Mouse (Mus musculus) heart, postnatal 25 days (tissue): ENCODE results near the gene Rprml. TPM values are rescaled to one million over a fixed set of nuclear protein-coding genes. Genes with fewer than 3 reads are reported as not detected.
"Not testable (repeated sequence)": the region's sequence is repeated elsewhere in the genome, so short reads cannot be mapped to it uniquely, and the experiment has no call there.

Experiments
- DNase-seq: peaks from one replicate; pipeline ENCODE4 v3.0.0; 2022; ENCODE audit warnings: low spot score
- intact Hi-C: fragments of 180-260 bp; cut with DNase I; formaldehyde crosslinking; loops from one replicate; pipeline ENCODE4 v1.15.1; 2025
- total RNA-seq, 2 experiments: library from RNA; stranded (reverse); gene quantifications; 2 replicates each; pipeline ENCODE4 v1.2.3; 2021

The Rprml gene
- total RNA-seq, 2 experiments from 2014 or later: not detected

DNA sequence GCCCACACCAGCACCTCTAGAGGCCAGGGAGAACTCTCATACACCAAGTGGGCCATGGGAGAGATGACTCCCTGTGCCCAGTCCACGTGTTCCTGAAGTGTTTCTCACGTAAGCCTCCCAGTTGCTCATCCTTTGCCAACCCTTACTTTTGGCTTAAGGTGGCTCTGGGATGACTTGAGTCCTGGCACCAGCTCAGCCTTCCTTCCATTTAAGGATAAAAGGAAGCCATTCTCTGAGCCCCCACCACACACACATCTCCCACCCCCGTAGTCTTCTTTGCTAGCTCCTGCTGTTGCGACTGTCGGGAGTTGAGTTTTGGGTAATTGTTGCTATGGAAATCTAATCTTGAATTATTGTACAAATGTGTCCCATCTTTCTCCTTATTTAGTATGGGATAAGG lies 13.2 kb downstream of the Rprml start:
- DNase-seq: no peak
- intact Hi-C loops: no loop called here

DNA sequence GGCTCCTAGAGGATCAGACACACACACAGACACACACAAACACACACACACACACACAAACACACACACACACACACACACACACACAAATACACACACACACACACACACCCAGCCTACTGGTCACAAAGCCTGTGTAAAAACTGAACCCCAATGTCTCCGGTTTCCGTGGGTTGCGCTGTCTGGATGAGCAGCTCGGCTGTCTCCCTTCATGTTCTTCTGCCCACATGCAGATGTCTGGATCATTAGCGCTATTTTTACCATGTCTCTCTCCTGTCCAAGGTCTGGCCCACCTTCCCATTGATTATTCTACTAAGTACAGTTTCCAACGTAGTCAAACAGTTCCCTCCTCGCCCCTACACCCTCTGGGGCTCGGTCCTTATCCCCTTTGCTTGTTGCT lies 13.7 kb downstream of the Rprml start:
- intact Hi-C loops: no loop called here
- no peak for DNase-seq

DNA sequence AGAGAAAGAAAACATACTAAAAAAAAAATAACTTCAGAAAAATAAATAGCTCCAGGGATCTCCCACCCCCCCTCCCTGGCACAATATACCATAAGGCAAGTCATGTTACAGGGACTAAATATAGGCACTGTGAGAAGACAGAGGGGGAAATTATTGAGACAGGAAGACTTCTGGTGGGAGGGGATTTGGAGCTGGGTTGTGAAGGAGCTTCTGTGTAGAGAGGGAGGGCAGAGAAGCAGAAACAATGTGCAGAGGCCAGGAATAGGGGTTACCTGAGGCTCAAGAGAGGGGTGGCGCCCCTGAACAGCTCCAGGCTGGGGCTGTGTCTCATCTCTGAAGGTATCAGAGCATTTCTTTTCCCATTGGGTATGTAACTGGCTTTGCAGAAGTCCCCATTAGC lies 16.3 kb downstream of the Rprml start:
- no peak for DNase-seq
- intact Hi-C loops: no loop called here

DNA sequence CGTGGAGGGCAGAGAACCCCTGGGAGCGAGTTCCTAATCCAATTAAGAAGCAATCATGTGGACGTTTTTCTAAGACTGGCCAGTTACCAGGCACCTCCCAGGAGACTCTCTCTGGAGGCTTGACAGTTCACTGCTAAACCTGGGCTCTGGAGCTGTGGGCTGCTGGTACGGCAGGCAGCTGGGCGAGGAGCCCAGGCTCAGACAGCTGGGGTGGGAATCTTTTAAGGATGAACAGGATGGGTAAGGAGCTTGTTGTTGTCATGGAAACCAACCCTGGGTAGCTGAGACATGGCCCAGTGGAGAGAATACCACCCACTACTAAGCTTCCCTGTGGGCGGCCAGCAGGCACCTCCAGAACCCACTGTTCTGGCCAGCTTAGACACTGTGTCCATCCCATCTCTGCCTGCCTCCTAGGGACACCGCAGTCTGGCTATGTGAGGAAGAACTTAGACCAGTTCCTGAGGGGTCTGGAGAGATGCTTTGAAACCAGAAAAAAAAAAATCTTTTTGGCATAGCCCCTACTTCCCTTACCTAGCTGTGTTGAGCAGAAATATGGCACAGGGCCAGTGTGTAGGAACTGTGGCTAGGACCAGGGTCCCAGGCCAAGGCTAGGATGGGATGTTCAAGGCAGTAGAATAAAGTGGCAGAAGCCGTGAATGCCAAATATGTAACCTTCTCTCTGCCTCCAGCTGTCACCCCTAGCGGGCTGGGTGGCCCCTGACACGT lies 17.0 kb downstream of the Rprml start:
- no peak for DNase-seq

DNA sequence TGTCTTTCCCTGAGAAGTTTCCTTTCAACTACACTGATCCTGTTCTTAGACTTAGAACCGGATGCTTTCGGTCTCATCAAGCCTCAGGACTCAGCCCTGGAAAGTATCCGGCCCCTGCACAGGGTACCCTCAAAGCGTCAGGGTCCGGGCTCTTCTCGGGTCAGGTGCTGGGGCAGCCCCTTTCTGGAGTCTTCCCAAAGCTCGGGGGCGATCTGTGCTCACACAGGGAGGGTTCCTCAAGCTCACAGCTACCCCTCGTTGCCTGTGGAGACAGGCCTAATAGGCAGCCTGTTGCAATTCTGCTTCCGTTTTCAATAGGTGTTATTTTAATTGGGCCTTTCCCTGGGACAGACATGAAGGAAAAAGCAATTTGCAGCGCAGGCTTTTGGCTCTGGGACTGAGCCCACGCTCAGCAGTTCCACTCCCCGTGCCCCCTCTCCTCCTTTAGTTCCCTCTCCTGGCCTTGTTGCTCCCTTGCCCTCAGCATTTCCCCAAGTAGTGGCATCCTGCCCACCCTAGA lies 17.6 kb downstream of the Rprml start:
- intact Hi-C loops: no loop called here
- no peak for DNase-seq

More for the DNA sequence above, 17.0 kb downstream of the Rprml start:
- intact Hi-C loops: no loop called here

DNA sequence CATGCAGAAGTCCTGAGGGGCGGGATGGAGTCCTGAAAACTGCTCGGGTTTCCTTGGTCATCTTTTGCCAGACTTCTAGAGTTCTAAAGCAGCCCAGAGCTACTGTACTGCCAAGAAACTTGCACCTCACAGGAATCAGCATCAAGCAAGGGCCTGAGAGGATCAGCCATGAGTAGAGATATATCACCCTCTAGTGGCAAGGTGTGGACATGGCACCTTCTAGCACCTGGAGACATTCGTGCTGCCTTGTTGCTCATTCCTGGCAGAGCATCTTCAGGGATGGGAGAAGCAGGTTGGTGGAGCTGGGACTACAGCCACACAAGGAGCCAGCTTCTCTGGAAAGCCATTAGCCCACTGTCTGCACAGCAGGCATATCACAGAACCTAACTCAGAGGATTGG lies 26.2 kb downstream of the Rprml start:
- no peak for DNase-seq

DNA sequence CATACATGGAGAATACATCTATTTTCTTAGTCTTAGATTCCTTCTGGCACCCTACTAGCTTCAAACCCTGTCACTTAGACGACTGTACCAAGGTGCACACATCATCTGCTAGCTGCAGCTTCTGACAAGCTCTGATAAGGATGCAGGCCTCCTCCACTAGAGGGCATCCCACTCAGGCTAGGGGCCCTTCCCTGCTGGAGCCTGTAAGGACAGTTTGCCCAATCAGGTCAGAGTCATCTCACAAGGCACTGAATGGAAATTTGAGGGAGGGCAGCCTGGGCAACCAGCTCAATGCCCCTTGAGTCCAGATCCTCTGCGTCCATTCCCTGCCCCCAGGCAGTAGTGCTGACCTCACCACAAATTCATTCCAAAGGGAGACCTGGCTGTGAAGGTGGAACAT lies 27.7 kb downstream of the Rprml start:
- intact Hi-C loops: loop anchor here (2.0 to 10.0 kb wide), 3 partner anchors 45 to 322 kb away; no protein-coding TSS in a partner anchor
- DNase-seq: not testable (repeated sequence)

More for the DNA sequence above, 26.2 kb downstream of the Rprml start:
- intact Hi-C loops: loop anchor here (1.0 to 10.0 kb wide), 3 partner anchors 36 to 321 kb away; no protein-coding TSS in a partner anchor

DNA sequence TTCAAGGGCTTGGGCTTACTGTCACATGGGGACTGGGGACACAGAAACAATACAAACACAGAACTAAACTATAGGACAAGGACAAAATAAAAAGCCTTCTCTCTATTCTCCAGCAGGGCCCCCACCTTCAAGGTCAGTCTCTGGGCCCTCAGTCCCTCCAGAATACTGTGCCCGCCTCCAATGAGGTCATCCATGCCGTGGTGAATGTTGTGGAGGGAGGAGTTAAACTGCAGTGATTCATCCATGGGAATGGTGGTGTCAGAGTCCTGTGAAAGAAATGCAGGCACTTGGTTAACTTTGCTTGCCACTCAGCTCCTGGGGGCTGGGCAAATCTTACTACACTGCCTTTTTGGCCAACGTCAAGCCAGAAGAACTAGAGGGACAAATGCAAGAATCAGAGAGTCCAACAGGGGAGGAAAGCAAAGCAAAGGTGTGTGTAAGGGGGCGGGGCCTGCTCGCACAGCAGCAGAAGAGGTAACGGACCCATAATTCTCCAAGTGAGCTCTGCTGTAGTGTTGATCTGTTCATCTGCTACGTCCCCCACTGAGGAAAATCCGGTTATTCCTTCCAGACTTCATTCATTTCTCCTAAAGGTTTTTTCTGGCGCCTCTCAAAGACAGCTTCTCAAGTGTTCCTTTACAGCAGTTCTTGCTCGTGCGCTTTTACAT lies 34.4 kb downstream of the Rprml start:
- intact Hi-C loops: no loop called here
- no peak for DNase-seq

DNA sequence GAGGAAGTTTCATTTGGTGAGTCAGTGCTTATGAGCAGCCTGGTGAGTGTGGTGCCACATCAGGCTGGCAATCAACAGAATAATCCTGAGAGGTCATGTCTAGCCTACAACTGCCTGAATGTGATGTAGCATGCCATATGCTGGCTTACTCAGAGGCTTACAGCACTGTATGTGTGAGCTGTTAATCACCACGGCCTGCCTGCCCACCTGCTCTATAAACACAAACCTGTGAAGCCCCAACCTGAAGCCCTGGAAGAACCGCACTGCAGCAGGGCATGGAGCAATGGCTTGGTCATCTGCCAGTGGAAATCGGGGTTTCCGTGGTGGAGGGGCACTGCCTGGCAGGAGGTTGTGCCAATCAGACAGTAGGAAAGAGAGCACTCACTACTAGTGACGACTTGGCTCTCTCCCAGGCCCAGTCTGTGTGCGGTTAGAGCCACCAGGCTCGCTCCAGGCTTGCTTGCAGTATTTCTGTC lies 35.9 kb downstream of the Rprml start:
- DNase-seq: no peak
- intact Hi-C loops: no loop called here

DNA sequence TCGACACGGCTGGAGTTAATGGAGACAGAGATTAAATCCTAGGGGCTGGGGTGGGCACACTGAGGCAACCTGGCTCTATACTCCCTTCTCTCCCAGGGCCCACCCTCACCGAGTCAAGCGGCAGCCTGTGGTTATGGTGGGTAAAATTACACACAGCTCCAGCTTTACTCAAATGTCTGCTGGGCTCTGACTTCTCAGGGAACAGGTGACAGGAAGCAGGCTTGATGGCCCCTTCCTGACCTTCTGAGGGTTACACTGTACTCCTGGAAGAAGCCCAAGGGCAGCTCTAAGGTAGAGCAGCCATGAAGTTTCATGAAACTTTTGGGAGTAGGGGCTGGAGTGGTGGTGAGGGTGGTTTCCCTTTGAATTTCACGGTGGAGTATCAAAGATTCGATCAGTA lies 37.3 kb downstream of the Rprml start:
- intact Hi-C loops: no loop called here
- DNase-seq: no peak

DNA sequence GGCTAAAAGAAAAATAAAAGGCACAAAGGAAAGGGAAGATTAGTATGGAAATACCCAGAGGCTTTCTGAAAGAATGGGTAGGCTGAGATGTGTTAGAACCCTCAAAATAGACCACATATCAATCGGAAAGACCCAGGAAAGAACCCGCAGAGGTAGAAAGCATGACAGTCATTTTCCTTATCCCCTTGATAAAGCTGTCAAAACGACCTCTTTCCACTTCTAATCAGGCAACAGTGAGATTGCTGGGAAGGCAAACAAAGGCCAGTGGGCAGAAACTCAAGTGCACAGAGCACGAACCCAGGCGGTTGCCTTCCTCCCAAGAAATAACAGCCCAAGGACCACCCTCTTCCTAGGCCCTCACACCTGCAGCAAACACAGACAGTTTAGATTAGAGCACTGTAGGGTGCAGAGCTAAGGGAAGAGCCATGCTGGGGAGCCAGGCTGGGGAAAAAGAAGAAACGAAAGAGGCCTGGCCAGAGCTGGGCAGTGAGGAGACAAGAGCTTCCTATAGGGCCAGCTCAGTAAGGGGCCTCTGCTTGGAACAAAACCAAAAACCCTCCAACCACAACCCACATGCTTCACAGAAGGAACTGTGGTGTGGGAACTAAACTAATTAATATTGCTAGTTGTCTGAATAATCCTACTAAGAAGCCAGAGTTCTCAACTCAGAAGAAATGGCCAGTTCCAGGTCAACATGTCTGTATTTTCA lies 39.1 kb downstream of the Rprml start:
- intact Hi-C loops: no loop called here
- no peak for DNase-seq

DNA sequence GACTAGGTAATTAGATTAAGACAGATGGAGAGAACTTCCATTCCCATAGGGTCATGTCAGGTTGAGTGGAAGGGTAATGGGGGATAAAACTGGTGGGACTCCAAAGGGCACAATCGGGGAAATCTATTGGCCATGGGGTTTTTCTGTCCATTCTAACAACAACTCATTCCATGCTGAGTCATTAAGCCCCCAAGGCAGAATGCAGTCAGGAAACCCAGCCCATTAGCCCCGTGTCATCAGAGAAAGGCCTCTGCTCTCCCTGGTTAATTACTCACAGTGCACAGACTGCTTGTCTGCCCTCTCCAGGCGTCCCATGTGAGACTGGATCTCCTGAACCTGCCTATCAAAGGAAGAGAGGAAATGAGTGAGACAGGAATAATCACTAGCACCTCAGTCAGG lies 39.6 kb downstream of the Rprml start:
- DNase-seq: no peak
- intact Hi-C loops: no loop called here

DNA sequence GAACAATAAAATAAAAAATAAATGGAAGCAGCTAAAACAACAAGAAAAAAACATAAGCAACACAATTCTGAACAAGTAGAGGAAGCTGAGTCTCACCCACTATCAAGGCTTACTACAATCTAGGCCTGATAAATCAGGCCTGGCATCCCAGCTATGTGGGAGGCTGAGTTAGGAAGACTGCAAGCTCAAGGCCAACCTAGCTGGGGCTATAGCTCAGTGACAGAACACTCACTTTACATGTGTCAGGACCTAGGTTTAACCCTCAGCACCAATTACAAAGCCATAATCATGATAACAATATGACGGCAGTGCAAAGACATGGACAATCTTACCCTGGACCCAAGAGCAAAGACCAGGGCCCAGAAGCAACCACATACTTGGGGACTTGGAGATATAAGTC lies 41.7 kb downstream of the Rprml start:
- no peak for DNase-seq
- intact Hi-C loops: no loop called here

DNA sequence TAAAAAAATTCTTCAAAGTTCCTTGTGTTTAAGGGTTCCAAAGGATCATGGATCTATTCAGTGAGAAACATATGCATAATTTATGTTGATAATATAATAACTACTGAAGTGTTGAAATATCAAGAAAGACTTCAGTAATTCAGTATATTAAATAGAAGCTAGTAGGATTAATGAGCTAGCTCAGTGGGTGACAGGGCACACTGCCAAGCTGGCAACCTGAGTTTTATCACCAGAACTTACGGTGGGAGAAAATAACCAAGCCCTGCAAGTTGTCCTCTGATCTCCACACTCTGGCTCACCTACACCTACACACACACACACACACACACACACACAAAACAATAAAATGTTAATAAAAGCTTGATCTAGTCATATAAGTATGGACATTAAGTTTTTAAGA lies 43.9 kb downstream of the Rprml start:
- DNase-seq: no peak
- intact Hi-C loops: no loop called here

DNA sequence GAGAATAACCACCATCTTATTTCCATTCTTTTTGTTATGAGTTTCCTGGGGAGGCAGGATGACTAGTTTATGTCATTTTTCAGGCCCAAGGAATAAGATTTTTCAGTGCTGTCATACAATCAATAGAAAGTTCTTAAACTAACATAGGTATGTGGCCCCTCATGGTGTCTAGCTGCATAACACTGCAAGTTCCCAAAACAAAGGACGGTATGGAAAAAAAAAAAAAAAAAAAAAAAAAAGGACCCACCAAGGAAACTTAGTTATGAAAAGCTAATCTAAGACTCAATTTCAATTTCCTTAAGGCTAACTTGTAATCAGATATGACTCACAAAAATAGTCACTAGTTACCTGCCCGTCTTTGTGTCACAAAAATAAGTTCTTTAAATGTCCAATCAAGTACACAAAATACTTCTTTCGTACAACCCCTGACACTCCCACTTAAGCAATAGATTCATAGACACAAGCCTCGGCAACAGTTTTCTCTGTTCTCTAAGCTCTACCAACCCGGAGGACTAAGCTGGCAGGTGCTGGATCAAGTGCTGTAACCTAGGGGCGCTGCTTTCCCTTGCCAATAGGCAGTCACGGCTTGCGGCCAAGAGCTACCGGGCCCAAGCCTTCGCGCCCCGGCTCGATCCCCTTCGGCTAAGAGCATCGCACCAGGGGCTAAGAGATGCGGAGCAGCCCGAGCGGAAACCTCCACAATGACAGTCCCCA lies 47.6 kb downstream of the Rprml start:
- no peak for DNase-seq
- intact Hi-C loops: loop anchor here (5.0 kb wide), 1 partner anchor 60 kb away; no protein-coding TSS in a partner anchor

DNA sequence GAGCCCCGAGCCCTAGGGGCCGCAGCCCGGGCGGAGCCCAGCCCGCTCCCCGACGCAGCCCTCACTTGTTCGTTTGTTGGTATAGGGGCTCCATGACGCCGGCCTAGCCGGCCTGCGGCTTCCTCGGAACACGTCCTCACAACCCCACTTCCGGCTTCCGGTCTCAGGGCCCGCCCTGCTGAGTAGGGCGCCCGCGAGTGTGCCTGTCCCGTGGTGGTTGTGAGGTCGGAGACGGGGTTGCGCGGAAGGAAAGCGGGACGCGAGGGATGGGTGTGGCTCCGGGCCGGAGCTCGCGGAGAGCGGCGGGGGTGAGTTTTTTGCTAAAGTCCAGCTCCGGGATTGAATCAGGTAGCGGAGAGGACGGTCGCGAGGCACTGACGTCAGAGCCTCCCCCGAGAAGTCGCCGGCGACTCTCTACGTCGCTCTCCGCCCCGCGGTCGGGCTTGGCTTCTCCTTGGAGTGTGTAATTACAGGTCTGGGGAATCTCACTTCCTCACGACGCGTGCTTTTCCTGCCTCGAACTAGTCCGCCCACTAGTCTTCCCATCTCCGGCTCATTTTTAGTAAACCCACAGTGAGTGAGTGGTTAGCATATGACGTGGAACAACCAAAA lies 48.3 kb downstream of the Rprml start, which contains the start of gene Gosr2:
TSS of gene Gosr2 (minus strand) at position 334 of the 612 bp plus-strand sequence.
- peak; percentile 85 for DNase-seq
- intact Hi-C loops: loop anchor here (5.0 kb wide), 1 partner anchor 60 kb away; no protein-coding TSS in a partner anchor

DNA sequence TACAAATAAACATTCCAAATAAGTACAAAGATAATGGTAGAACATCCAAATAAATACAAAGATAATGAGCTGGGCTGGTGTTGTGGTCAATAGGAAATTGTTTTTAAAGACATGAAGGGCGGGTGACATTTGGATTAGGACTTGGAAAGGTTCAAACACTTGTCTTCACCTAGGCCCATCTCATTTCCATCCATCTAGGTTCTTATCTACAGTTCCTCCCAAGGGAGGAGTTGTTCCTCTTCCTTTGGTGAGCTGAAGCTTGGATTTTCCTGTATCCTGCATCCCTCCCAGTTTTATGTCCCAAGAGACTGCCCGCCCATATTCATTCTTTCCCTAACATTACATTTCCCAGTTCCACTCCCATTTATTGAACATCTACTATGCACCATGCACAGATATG lies 48.9 kb downstream of the Rprml start:
- intact Hi-C loops: loop anchor here (5.0 kb wide), 1 partner anchor 59 kb away; no protein-coding TSS in a partner anchor
- no peak for DNase-seq
